Mouse (Mus musculus) lung, adult 2 months (tissue): ENCODE measurements around the gene Rab38.

ENCODE experiments used
- CTCF ChIP-seq: fragments of 200-500 bp; IDR thresholded peaks from 2 replicates; pipeline ENCODE4 v1.5.1; 2011; ENCODE audit warnings: mild to moderate bottlenecking, low read length, control low read depth; ENCODE audit not compliant: insufficient read depth
- POLR2A ChIP-seq: fragments of 200-500 bp; IDR thresholded peaks from 2 replicates; pipeline ENCODE4 v1.6.1; 2011; ENCODE audit warnings: low read depth, mild to moderate bottlenecking, control low read depth, low read length, borderline replicate concordance; ENCODE audit errors: extremely low read depth

GRCm38 (mm10) chr7:88406466-88406865 is 23.6 kb upstream of the Rab38 start:
- no peak for TF ChIP-seq CTCF
- no peak for TF ChIP-seq POLR2A
